Mouse (Mus musculus): ENCODE data around the gene Smpdl3b. TPM values are rescaled to one million over a fixed set of nuclear protein-coding genes. Genes with fewer than 3 reads are reported as not detected.
"Not testable (repeated sequence)": the region's sequence is repeated elsewhere in the genome, so short reads cannot be mapped to it uniquely, and the experiment has no call there.

The Smpdl3b gene
- polyA plus RNA-seq (2015; fragmentation: Nextera tagmentation; extraction: Ambion mirVana), result 0.54 and 0.71 TPM in 2 replicates

DNA sequence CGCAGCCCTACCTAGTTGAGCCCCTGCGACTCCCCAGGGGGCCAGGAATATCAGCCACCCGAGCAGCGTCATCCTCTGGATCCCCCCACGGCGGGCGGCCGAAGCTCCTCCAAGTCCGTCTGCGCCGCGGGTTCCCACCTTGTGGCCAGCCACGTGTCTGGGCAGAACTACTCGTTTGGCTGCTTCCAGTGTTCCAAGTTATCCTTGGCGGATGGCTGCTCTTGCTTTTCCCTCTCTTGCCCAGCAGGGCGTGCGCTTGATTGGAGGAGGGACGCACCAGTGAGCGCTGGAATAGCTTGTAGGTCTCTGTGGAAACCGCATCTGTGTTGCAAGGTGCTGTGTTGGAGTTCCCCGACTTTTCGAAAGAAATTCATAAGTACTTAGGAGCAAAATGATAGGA lies at the start of gene Smpdl3b:
Gene Smpdl3b, minus strand, starts transcription at position 279 of the 400 bp plus-strand sequence.
- H3K4me3 ChIP-seq, result peak within 1 kb of the TSS; percentile 45
- H3K27ac ChIP-seq (replicated peaks), result no peak within 1 kb of the TSS
- peaks cover 21% of the 10 kb centered on the region for H3K27me3 ChIP-seq
- under 1% methylated on average over 22 of the region's 22 CpGs for WGBS
- H3K9me3 ChIP-seq, result no peaks in the 10 kb centered on the region
- peak within 1 kb of the TSS; percentile 43 for H3K9ac ChIP-seq
- H3K4me1 ChIP-seq (replicated peaks), result peaks cover 11% of the 10 kb centered on the region
- H3K36me3 ChIP-seq, result no peaks in the 10 kb centered on the region
- peak within 1 kb of the TSS; percentile 98 for H3K4me2 ChIP-seq
- ATAC-seq (ENCODE audit: low FRiP score, low read depth), result peak; percentile 72

DNA sequence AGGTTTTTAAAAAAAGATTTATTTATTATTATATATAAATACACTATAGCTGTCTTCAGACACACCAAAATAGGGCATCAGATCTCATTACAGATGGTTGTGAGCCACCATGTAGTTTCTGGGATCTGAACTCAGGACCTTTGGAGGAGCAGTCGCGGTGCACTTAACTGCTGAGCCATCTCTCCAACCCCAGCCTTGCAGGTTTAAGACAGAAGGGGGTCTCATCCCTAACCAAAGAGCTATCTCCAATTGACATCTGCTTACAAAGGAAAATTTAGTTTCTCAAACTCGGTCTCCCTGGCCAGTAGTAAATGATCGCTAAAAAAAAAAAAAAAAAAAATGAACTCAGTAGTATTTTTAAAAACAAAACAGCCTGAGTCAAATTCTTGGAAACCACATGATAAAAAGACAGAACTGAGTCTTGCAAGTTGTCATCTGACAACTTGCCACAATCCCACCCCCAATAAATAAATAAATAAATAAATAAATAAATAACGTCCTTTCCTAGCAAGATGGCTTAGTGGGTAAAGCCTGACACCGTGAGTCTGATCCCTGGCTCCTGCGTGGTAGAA lies 49.7 kb upstream of the Smpdl3b start:
- Histone ChIP-seq H3K4me3 (no peak overlapping the region), H3K36me3 (no peaks in the 10 kb centered on the region), H3K27ac (replicated peaks) (no peak overlapping the region), H3K4me1 (replicated peaks) (no peaks in the 10 kb centered on the region), H3K9ac (no peak overlapping the region), H3K27me3 (no peaks in the 10 kb centered on the region), H3K4me2 (no peak overlapping the region), H3K9me3 (no peaks in the 10 kb centered on the region)
- 91% methylated on average over 7 of the region's 7 CpGs for WGBS
- no peak for ATAC-seq (ENCODE audit: low FRiP score, low read depth)

DNA sequence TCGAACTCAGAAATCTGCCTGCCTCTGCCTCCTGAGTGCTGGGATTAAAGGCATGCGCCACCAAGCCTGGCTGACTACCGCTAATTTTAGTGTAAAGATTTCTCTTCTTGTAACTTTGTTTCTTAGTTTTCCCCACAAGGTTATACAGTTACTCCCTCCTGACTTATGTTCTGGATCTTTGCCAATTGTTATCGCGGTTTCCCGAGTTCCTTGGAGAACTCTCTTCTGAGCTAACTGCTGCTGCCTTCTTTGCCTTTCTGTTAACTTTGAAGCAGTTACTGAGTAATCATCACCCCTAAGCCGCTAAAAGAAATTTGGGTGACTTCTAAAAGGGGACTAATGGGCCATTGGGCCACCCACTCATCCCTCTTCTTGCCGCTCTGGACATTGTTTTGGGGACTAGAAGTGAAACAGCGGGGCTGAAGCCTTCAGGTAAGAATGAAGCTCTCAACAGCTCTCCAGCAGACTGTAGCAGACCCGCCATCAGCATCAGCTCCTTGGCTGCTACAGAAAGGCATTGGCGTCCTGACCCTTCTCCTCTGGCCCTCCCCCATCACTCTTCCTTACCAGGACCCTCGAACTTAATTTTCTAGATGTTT lies 48.6 kb upstream of the Smpdl3b start:
- no peaks in the 10 kb centered on the region for H3K27me3 ChIP-seq
- H3K27ac ChIP-seq (replicated peaks), result no peak overlapping the region
- H3K4me3 ChIP-seq, result no peak overlapping the region
- H3K4me2 ChIP-seq, result no peak overlapping the region
- no peak for ATAC-seq (ENCODE audit: low FRiP score, low read depth)
- no peak overlapping the region for H3K9ac ChIP-seq
- no peaks in the 10 kb centered on the region for H3K9me3 ChIP-seq
- no peaks in the 10 kb centered on the region for H3K36me3 ChIP-seq
- no peaks in the 10 kb centered on the region for H3K4me1 ChIP-seq (replicated peaks)
- WGBS, result 88% methylated on average over 12 of the region's 12 CpGs

DNA sequence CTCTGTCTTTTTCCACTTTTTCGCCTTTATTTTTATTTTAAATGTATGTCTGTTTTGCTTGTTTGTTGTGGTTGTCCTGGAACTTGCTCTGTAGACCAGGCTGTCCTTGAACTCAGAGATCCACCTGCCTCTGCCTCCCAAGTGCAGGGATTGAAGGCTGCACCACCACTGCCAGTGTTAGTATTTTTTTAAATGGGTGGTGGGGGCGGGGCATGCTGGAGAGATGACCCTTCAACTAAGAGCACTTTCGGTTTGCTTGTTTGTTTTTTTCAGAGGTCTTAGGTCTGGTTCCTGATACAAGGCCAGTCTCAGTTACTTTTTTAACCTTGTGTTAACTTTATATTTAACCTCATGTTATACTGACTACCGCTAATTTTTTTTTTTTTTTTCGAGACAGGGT lies 48.1 kb upstream of the Smpdl3b start:
- no peaks in the 10 kb centered on the region for H3K36me3 ChIP-seq
- WGBS, result 86% methylated on average over 5 of the region's 5 CpGs
- no peaks in the 10 kb centered on the region for H3K4me1 ChIP-seq (replicated peaks)
- H3K27me3 ChIP-seq, result no peaks in the 10 kb centered on the region
- no peaks in the 10 kb centered on the region for H3K9me3 ChIP-seq
- no peak overlapping the region for H3K9ac ChIP-seq
- H3K4me2 ChIP-seq, result no peak overlapping the region
- no peak for ATAC-seq (ENCODE audit: low FRiP score, low read depth)
- H3K4me3 ChIP-seq, result no peak overlapping the region
- H3K27ac ChIP-seq (replicated peaks), result no peak overlapping the region

DNA sequence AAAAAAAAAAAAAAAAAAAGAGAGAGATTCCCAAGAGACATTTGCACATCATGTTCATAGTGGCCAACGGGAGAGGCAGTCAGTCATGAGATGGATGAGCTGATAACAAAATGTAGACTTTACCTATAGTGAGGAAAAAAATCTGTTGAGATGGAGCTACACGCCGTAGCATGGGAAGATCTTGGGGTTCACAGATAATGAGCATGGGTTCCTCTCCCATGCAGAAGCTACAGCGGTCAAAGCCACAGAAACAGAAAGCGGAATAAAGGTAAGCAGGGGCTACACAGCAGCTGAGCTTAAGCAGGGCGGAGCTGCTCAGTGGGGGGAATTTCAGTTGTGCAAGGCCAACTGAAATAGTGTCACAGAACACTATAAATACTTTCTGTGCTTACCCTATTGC lies 47.3 kb upstream of the Smpdl3b start:
- no peak for ATAC-seq (ENCODE audit: low FRiP score, low read depth)
- WGBS, result 98% methylated on average over 6 of the region's 6 CpGs
- H3K4me2 ChIP-seq, result no peak overlapping the region
- no peaks in the 10 kb centered on the region for H3K36me3 ChIP-seq
- H3K27ac ChIP-seq (replicated peaks), result no peak overlapping the region
- H3K4me1 ChIP-seq (replicated peaks), result no peaks in the 10 kb centered on the region
- H3K9ac ChIP-seq, result no peak overlapping the region
- H3K27me3 ChIP-seq, result no peaks in the 10 kb centered on the region
- H3K4me3 ChIP-seq, result no peak overlapping the region
- H3K9me3 ChIP-seq, result no peaks in the 10 kb centered on the region

DNA sequence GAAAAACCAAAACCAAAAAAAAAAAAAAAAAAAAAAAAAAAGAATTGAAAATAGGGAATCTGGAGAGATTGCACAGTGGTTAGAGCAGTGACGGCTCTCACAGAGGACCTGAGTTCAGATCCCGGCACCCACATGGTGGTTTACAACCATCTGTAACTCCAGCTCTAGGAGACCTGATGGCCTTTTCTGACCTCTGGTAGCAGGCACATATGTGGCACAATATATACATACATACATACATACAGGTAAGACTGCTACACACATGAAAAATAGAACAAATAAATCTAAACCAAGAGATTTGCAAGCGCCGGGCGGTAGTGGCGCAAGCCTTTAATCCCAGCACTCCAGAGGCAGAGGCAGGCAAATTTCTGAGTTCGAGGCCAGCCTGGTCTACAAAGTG lies 46.8 kb upstream of the Smpdl3b start:
- H3K9ac ChIP-seq, result no peak overlapping the region
- H3K4me2 ChIP-seq, result no peak overlapping the region
- no peaks in the 10 kb centered on the region for H3K36me3 ChIP-seq
- no peaks in the 10 kb centered on the region for H3K4me1 ChIP-seq (replicated peaks)
- H3K9me3 ChIP-seq, result no peaks in the 10 kb centered on the region
- no peaks in the 10 kb centered on the region for H3K27me3 ChIP-seq
- ATAC-seq (ENCODE audit: low FRiP score, low read depth), result no peak
- WGBS, result 96% methylated on average over 7 of the region's 7 CpGs
- H3K4me3 ChIP-seq, result no peak overlapping the region
- no peak overlapping the region for H3K27ac ChIP-seq (replicated peaks)

DNA sequence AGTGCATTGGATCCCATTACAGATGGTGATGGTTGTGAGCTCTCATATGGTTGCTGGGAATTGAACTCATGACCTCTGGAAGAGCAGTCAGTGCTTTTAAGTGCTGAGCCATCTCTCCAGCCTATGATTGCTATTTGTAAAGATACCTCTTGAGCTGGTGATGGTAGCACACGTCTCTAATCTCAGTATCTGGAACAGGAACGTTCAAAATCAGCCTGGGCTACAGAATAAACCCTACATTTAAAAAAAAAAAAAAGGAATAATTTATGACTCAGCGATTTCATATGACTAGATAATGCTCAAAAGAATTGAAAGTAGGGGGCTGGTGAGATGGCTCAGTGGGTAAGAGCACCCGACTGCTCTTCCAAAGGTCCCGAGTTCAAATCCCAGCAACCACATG lies 46.2 kb upstream of the Smpdl3b start:
- Histone ChIP-seq H3K4me2 (no peak overlapping the region), H3K9ac (no peak overlapping the region), H3K27ac (replicated peaks) (no peak overlapping the region), H3K4me3 (no peak overlapping the region), H3K27me3 (no peaks in the 10 kb centered on the region), H3K4me1 (replicated peaks) (no peaks in the 10 kb centered on the region), H3K9me3 (no peaks in the 10 kb centered on the region), H3K36me3 (no peaks in the 10 kb centered on the region)
- ATAC-seq (ENCODE audit: low FRiP score, low read depth), result no peak
- 93% methylated on average over 5 of the region's 5 CpGs for WGBS

DNA sequence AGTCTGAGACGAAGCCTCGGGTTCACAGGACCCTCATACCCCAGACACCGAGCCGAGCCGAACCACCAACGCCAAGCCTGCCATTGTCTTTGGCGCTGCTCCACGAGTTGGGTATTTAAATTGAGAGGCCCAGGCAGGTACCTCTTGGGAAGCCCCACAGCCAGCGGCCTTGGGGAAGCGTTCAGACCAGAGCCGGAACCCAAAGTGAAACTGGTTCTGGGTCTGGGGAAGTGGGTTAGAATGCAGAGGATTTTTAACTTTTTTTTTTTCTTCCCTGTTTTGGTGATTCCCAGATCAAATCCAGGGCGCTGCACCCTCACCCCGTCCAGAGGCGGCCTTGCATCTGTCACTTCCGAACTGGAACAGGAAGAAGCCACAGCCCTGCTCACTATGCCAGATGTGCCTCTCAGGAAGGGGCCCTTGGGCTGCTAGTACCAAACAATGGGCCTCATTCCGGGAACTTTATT lies 45.2 kb upstream of the Smpdl3b start:
- Histone ChIP-seq H3K4me1 (replicated peaks) (no peaks in the 10 kb centered on the region), H3K27ac (replicated peaks) (no peak overlapping the region), H3K9ac (no peak overlapping the region), H3K4me3 (no peak overlapping the region), H3K27me3 (no peaks in the 10 kb centered on the region), H3K4me2 (no peak overlapping the region), H3K9me3 (no peaks in the 10 kb centered on the region), H3K36me3 (no peaks in the 10 kb centered on the region)
- WGBS, result 67% methylated on average over 16 of the region's 16 CpGs
- ATAC-seq (ENCODE audit: low FRiP score, low read depth), result no peak

DNA sequence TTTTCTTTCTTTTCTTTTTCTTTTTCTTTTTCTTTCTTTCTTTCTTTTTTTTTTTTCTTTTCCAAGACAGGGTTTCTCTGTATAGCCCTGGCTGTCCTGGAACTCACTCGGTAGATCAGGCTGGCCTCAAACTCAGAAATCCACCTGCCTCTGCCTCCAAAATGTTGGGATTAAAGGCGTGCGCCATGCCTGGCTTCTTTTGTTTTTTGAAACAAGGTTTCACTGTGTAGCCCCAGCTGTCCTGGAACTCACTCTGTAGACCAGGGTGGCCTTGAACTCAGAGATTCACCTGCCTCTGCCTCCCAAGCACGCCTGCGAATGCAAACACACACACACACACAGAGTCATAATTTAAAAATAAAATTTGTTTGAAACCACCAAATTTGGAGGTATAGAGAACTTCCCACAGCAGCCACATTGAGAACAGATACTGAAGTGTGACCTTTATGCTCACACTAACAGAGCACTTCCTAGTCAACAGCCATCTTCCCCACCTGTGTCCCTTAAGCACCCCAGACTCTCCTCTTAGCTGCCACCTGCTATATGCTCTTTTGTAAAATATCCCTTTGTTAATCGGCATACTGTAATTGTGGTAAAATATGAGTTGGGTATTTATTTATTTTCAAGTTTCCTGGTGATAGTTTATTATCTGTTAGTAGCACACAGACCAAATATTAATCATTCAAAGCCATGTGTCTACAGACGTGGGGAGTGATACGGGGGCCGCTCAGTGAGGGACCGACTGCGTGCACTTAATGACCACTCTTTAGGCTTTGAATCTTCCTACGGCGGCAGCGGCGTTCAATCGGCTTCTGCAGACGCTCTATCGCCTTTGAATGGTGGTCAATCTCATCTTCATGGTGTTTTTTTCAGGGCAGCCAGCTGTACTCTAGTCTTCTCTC lies 44.4 kb upstream of the Smpdl3b start:
- Histone ChIP-seq H3K27ac (replicated peaks) (no peak overlapping the region), H3K36me3 (no peaks in the 10 kb centered on the region), H3K4me1 (replicated peaks) (no peaks in the 10 kb centered on the region), H3K27me3 (peaks cover 3% of the 10 kb centered on the region; the same call in 1 of the 2 replicates), H3K4me2 (no peak overlapping the region), H3K9ac (no peak overlapping the region), H3K9me3 (no peaks in the 10 kb centered on the region), H3K4me3 (no peak overlapping the region)
- 85% methylated on average over 18 of the region's 18 CpGs for WGBS
- ATAC-seq (ENCODE audit: low FRiP score, low read depth), result no peak

DNA sequence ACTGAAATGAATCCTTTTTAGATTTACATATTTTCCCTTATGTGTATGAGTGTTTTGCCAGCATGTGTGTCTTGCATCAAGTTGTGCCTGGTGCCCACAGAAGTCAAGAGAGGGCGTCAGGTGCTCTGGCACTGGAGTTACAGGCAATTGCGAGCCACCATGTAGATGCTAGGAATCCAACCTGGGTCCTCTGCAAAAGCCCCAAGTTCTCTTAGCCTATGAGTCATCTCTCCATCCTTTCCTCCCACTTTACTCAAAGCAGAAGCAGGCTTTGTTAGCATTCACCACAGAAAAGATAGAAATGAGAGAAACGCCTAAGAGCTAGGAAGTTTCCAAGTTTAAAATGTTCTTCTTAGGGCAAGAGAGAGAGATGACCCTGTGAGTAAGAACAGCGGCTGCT lies 42.8 kb upstream of the Smpdl3b start:
- ATAC-seq (ENCODE audit: low FRiP score, low read depth), result no peak
- Histone ChIP-seq H3K4me3 (no peak overlapping the region), H3K9me3 (no peaks in the 10 kb centered on the region), H3K4me2 (no peak overlapping the region), H3K27me3 (peaks cover 12% of the 10 kb centered on the region), H3K36me3 (no peaks in the 10 kb centered on the region), H3K27ac (replicated peaks) (no peak overlapping the region), H3K4me1 (replicated peaks) (0 out of 2 replicates have a peak, but pooled peaks cover 5% of the 10 kb centered on the region), H3K9ac (no peak overlapping the region)
- 94% methylated on average over 4 of the region's 4 CpGs for WGBS

DNA sequence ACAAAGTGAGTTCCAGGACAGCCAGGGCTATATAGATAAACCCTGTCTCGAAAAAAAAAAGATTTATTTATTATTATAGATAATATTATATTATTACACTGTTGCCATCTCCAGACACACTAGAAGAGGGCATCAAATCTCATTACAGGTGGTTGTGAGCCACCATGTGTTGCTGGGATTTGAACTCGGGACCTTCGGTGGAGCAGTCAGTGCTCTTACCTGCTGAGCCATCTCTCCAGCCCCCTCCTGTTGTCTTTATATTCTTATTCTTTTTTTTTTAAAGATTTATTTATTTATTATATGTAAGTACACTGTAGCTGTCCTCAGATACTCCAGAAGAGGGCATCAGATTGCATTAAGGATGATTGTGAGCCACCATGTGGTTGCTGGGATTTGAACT lies 41.6 kb upstream of the Smpdl3b start:
- not testable (repeated sequence) for H3K36me3 ChIP-seq; ATAC-seq (ENCODE audit: low FRiP score, low read depth); H3K9ac ChIP-seq; H3K27ac ChIP-seq (replicated peaks); H3K9me3 ChIP-seq; H3K4me1 ChIP-seq (replicated peaks); H3K4me2 ChIP-seq; H3K4me3 ChIP-seq
- H3K27me3 ChIP-seq, result peaks cover 21% of the 10 kb centered on the region
- 88% methylated on average over 3 of the region's 3 CpGs for WGBS

DNA sequence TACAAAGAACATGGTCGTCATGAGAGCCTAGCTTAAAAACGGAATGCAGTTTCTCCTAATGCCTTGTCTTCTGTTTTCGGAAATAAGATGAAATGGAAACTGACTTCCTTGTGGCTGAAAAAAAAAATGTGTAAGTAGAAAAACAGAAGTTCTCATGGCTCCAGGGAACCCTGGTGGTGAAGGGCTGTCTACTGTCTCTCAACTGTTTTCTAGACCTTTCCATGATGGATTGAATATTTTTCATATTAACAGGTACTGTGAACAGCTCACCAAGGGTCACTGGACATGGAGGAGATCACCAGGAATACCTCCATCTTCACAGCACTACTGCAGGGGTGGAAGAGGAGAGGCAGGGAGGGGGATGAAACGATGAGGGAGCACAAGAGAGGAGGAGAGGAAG lies 41.0 kb upstream of the Smpdl3b start:
- WGBS, result 81% methylated on average over 4 of the region's 4 CpGs
- H3K9me3 ChIP-seq, result no peaks in the 10 kb centered on the region
- no peaks in the 10 kb centered on the region for H3K36me3 ChIP-seq
- H3K9ac ChIP-seq, result no peak overlapping the region
- H3K4me2 ChIP-seq, result no peak overlapping the region
- no peak for ATAC-seq (ENCODE audit: low FRiP score, low read depth)
- H3K4me1 ChIP-seq (replicated peaks), result 0 out of 2 replicates have a peak, but pooled peaks cover 5% of the 10 kb centered on the region
- H3K27ac ChIP-seq (replicated peaks), result no peak overlapping the region
- H3K27me3 ChIP-seq, result peaks cover 21% of the 10 kb centered on the region
- no peak overlapping the region for H3K4me3 ChIP-seq
